Mouse (Mus musculus) kidney, embryonic 15.5 days (tissue): ENCODE data around the gene Hyal3. TPM values are rescaled to one million over a fixed set of nuclear protein-coding genes. Genes with fewer than 3 reads are reported as not detected.
A peak's percentile ranks its signal among the peaks of the same experiment; 100 is the strongest.
"Not testable (repeated sequence)": the region's sequence is repeated elsewhere in the genome, so short reads cannot be mapped to it uniquely, and the experiment has no call there.

ENCODE experiments used
- ATAC-seq: fragments of 200-750 bp; cut with Nextera tagmentation; replicated peaks from 2 replicates; pipeline ENCODE4 v1.8.0; 2017; ENCODE audit warnings: moderate TSS enrichment; ENCODE audit not compliant: low FRiP score
- H3K27ac ChIP-seq: fragments of 300-500 bp; sonication (generic); 2 replicates; pipeline ENCODE4 v1.5.1; 2015; ENCODE audit warnings: mild to moderate bottlenecking, inconsistent platforms
- H3K27me3 ChIP-seq: fragments of 300-500 bp; sonication (generic); 2 replicates; pipeline ENCODE4 v1.6.1; 2015; ENCODE audit warnings: inconsistent platforms
- H3K36me3 ChIP-seq: fragments of 300-500 bp; sonication (generic); 2 replicates; pipeline ENCODE4 v1.6.1; 2015; ENCODE audit warnings: inconsistent platforms
- H3K4me1 ChIP-seq: fragments of 300-500 bp; sonication (generic); 2 replicates; pipeline ENCODE4 v1.6.1; 2015; ENCODE audit warnings: inconsistent platforms
- H3K4me2 ChIP-seq: fragments of 300-500 bp; sonication (generic); 2 replicates; pipeline ENCODE4 v1.6.1; 2015; ENCODE audit warnings: moderate library complexity, mild to moderate bottlenecking, inconsistent platforms
- H3K4me3 ChIP-seq: fragments of 300-500 bp; sonication (generic); replicated peaks from 2 replicates; pipeline ENCODE4 v1.5.1; 2015; ENCODE audit warnings: mild to moderate bottlenecking, inconsistent platforms
- H3K9ac ChIP-seq: fragments of 300-500 bp; sonication (generic); 2 replicates; pipeline ENCODE4 v1.6.1; 2015; ENCODE audit warnings: mild to moderate bottlenecking, inconsistent platforms
- H3K9me3 ChIP-seq: fragments of 300-500 bp; sonication (generic); replicated peaks from 2 replicates; pipeline ENCODE4 v1.6.1; 2016; ENCODE audit warnings: inconsistent platforms
- WGBS: fragments of 180-500 bp; shearing (Covaris S2); methylation state at CpG from one replicate; pipeline ENCODE4 v1.1.7; 2015; ENCODE audit warnings: mixed read lengths; 5-methylcytosine and 5-hydroxymethylcytosine counted together
- polyA plus RNA-seq: library from polyadenylated mRNA; unstranded; fragments of >200 nt; fragmentation: Nextera tagmentation; extraction: Ambion mirVana; gene quantifications from 2 replicates; pipeline ENCODE4 v1.2.1, GENCODE M21; 2015

Gene Hyal3
- polyA plus RNA-seq, 1 experiment from 2014 or later = 1.3 TPM

DNA sequence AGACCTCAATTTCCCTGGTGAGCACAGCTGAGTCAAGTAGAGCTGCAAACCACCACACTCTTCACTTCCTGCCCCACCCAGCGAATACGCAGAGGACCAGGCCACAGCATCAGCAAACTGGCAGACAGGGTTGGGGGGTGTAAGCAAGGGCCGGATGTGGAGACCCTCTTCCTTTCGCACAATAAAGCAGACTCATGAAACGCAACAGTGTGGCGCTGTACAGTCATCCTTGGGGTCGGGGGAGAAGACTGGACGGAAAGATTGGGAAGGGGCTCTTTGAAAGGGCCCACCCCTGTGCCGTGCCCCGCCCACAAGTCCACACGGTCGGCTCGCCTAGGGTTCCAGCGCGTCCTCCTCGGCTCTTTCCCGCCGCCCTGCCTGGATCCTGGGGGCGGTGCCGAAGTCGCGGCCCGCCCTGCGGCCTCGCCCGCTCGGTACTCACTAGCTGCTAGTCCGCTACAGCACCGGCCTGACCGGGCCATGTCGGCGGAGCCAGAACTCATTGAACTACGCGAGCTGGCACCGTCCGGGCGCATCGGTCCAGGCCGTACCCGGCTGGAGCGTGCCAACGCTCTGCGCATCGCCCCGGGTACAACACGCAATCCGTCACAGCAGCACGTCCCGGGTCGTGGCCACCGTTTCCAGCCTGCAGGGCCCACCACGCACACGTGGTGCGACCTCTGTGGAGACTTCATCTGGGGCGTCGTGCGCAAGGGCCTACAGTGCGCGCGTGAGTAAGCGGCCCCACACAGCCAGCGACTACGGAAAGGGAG is 29.3 kb upstream of the Hyal3 start, which contains the start of gene Rassf1:
Rassf1 (plus strand) TSS at position 439 of the 773 bp plus-strand sequence.
- WGBS = 1% methylated on average over 63 of the region's 63 CpGs
- Histone ChIP-seq H3K9me3 (no peaks in the 10 kb centered on the region), H3K4me1 (peaks cover 70% of the 10 kb centered on the region), H3K27me3 (no peaks in the 10 kb centered on the region; the same call in 1 of the 2 replicates), H3K4me3 (peak within 1 kb of the TSS; percentile 79), H3K36me3 (no peaks in the 10 kb centered on the region; the same call in 1 of the 2 replicates), H3K4me2 (peak within 1 kb of the TSS; percentile 70), H3K9ac (peak within 1 kb of the TSS; percentile 52), H3K27ac (peak within 1 kb of the TSS; percentile 99)
- ATAC-seq = peak; percentile 37

DNA sequence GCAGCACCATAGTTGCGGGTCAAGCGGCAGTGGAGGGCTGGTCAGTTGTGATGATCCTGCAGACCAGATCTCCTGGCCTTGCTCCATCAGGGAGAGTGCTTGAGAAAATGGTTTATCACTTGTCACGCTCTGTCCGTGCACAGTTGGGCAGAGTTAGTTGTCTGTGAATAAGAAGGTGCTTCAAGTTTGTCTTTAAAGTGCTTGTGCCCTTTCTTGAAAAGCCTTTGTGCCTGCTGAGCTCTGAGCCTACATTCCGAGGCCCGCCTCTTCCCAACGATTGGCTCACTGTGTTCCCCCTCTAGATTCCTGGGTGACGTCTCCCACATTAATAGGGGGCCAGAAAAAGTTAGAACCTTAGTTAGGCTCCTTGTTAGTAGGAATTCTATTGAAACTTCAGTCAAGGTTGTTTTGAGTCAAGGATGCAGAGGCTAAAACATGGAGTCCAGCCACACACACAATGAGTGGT is 28.7 kb upstream of the Hyal3 start:
- Histone ChIP-seq H3K4me1 (peaks cover 69% of the 10 kb centered on the region), H3K27me3 (no peaks in the 10 kb centered on the region; the same call in 1 of the 2 replicates), H3K4me2 (peak overlapping the region; percentile 70), H3K9me3 (no peaks in the 10 kb centered on the region), H3K36me3 (peaks cover 6% of the 10 kb centered on the region), H3K4me3 (peak overlapping the region; percentile 79), H3K27ac (peak overlapping the region; percentile 99), H3K9ac (peak overlapping the region; percentile 52)
- no peak for ATAC-seq
- WGBS = 10% methylated on average over 8 of the region's 8 CpGs

DNA sequence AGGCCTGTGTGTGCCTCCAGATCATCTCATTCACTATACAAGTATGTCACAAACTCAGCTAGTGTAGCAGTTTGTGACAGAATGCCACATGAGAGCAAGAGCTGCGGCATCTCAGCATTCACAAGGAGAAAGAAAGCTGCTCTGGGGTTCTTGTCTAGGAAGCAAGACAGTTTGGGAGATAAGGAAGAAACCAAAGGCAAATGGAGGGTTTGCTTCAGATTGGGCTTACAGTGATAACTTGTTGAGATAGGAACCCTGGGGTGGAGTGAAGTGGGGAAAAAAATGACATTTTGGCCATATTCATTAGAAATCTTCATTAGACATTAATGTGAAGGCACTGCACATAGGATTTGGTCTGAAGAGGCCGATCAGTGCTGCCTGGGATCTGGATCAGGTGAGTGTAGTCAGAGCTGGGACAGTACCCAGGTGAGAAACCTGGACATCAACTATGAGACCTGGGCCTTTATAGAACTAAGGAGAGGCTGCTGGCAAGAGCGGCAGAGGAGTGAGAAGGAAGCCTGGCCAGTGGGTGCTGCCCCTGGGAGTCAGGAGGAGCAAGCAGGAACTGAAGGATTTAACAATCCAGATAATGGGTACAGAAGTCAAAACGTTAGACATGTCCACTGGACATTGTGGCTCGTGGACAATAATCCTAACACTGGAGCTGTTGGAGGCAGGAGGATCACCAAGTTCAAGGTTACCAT is 27.8 kb upstream of the Hyal3 start:
- no peak for ATAC-seq
- Histone ChIP-seq H3K27me3 (no peaks in the 10 kb centered on the region; the same call in 1 of the 2 replicates), H3K36me3 (peaks cover 15% of the 10 kb centered on the region), H3K27ac (peak overlapping the region; percentile 99), H3K9me3 (no peaks in the 10 kb centered on the region), H3K4me2 (peak overlapping the region; percentile 70), H3K4me1 (peaks cover 66% of the 10 kb centered on the region), H3K9ac (peak overlapping the region; percentile 52), H3K4me3 (peak overlapping the region; percentile 79)
- WGBS = 65% methylated on average over 5 of the region's 5 CpGs

DNA sequence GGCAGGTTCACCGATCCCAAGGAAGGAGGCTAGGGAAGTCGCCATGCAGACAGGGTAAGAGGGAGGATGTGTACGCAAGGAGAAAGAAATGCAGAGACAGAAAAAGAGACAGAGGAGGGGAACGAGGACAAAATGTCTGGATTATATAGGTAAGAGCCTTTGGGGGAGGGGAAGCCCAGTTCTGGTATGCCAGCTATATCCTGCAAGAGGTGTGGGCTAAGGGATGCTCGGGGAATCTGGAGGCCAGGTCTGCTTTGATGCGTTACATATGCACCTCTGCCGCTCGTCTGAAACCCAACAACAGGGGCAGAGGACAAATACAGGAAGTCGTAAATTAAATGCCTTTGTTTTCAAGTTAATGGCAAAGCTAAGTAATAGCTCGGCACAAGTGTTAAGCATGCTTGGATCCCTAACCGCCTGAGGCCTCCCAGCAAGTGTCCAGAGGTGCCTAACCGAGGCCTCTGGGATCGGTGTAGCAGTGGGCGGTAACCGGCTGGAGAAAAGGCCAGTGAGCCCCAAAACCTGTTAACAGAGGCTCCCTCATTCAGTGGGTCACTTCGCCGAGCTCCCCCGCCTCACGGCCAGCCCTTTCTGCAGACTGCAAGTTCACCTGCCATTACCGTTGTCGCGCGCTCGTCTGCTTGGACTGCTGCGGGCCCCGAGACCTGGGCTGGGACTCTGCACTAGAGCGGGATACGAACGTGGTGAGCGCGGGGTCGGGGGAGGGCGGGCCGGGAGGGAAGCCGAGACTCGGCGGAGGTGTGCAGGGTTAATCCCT is 26.9 kb upstream of the Hyal3 start:
- Histone ChIP-seq H3K4me2 (peak overlapping the region; percentile 70), H3K9ac (peak overlapping the region; percentile 84), H3K4me3 (peak overlapping the region; percentile 79), H3K36me3 (peaks cover 24% of the 10 kb centered on the region), H3K9me3 (no peaks in the 10 kb centered on the region), H3K4me1 (peaks cover 66% of the 10 kb centered on the region), H3K27me3 (no peaks in the 10 kb centered on the region; the same call in 1 of the 2 replicates), H3K27ac (peak overlapping the region; percentile 99)
- 1% methylated on average over 37 of the region's 37 CpGs for WGBS
- peak; percentile 58; the same call in 1 of the 2 replicates for ATAC-seq

DNA sequence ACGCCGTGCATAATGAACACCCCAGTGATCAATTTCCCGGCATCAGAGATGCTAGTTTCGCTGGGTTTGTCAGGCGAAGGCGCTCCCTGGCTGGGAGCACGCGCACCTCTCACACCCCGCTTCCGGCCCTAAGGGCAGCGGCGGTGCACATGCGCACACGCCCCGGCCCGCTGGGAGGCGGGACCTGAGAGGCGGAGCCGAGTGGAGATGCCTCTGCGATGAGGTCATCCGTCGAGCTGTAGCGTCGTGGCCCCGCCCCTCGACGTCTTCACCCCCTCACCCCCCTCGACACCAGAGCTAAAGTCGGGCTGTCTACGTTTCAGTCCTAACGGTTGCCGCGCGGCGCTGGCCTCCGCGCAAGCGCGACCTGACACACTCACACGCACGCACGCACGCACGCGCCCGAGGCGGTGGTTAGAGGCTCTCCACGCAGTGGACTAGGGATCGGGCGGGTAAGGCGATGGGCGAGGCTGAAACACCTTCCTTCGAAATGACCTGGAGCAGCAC is 26.2 kb upstream of the Hyal3 start:
- Histone ChIP-seq H3K27me3 (no peaks in the 10 kb centered on the region; the same call in 1 of the 2 replicates), H3K27ac (peak overlapping the region; percentile 99), H3K4me3 (peak overlapping the region; percentile 79), H3K4me1 (peaks cover 66% of the 10 kb centered on the region), H3K9me3 (no peaks in the 10 kb centered on the region), H3K36me3 (peaks cover 31% of the 10 kb centered on the region), H3K9ac (peak overlapping the region; percentile 84), H3K4me2 (peak overlapping the region; percentile 70)
- WGBS = 0% methylated on average over 53 of the region's 53 CpGs
- ATAC-seq = peak; percentile 88

DNA sequence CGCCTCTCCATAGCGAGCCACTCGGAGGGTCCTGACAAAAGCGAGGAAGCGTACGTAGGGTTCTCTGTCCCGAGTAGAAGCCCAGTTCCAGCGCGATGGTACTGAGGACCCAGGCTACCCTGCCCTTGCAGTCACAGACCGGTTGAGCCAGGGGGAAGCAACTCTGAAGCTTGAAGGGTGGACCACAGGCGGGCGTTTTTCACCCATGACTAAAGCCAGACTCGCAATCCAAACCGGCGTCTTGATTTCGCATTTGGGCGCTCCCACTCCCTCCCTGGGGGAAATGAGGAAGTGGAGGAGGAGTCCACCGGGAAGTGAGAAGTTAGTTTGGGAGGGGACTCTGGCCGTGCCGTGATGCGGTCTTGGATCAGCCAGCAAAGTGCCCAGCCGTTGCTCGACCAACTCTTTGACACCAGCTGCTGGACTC is 25.6 kb upstream of the Hyal3 start:
- Histone ChIP-seq H3K4me1 (peaks cover 62% of the 10 kb centered on the region), H3K4me2 (peak overlapping the region; percentile 70), H3K27me3 (no peaks in the 10 kb centered on the region), H3K9me3 (no peaks in the 10 kb centered on the region), H3K27ac (peak overlapping the region; percentile 99), H3K4me3 (peak overlapping the region; percentile 79), H3K9ac (peak overlapping the region; percentile 84), H3K36me3 (peaks cover 37% of the 10 kb centered on the region)
- ATAC-seq = peak; percentile 22
- WGBS = under 1% methylated on average over 23 of the region's 23 CpGs

DNA sequence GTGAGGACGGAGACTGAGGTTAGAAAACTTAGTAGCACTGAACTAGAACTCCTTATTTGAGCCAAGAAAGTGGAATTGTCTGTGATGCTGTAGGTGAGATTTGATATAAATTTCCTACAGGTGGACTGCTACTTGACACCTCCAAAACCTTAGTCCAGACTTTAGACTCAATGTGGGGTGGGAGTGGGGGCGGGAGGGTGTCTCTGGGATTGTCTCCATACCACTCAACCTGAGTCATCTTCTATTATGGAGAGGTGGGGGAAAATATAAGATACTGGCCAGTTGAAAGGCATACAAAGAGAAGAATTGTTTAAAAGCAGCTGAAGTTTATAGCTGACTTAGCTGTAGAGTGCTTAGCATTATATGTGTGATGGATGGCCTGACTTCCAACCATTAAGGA is 24.9 kb upstream of the Hyal3 start:
- Histone ChIP-seq H3K27ac (peak overlapping the region; percentile 99), H3K27me3 (no peaks in the 10 kb centered on the region), H3K9ac (peak overlapping the region; percentile 84), H3K36me3 (peaks cover 44% of the 10 kb centered on the region), H3K4me2 (peak overlapping the region; percentile 70), H3K9me3 (no peaks in the 10 kb centered on the region), H3K4me3 (peak overlapping the region; percentile 79), H3K4me1 (peaks cover 55% of the 10 kb centered on the region)
- no peak for ATAC-seq
- 28% methylated on average over 2 of the region's 2 CpGs for WGBS

DNA sequence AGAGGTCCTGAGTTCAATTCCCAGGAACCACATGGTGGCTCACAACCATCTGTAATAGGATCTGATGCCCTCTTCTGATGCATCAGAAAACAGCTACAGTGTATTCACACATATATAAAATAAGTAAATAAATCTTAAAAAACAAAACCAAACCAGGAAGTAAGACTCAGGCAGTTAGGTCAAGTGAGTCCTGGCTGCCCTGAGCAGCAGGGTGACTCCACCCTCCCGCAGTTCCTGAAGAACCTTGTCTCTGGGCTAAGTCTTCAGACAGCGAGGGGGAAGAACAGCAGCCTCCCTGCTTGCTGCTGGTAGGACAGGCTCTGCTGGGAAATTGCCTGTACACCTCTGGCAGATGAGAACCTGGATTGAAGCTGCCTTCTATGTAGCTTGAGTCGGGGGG is 24.3 kb upstream of the Hyal3 start:
- ATAC-seq = no peak
- Histone ChIP-seq H3K9ac (peak overlapping the region; percentile 84; the same call in 1 of the 2 replicates), H3K4me2 (peak overlapping the region; percentile 70), H3K4me3 (peak overlapping the region; percentile 79), H3K27ac (peak overlapping the region; percentile 99), H3K9me3 (no peaks in the 10 kb centered on the region), H3K36me3 (peaks cover 50% of the 10 kb centered on the region), H3K4me1 (peaks cover 49% of the 10 kb centered on the region), H3K27me3 (no peaks in the 10 kb centered on the region)
- 73% methylated on average over 3 of the region's 3 CpGs for WGBS

- H3K27me3 ChIP-seq = no peaks in the 10 kb centered on the region
- H3K4me1 ChIP-seq = peaks cover 47% of the 10 kb centered on the region
- peak within 1 kb of the TSS; percentile 85 for H3K4me2 ChIP-seq
- H3K9ac ChIP-seq = peak within 1 kb of the TSS; percentile 80
- H3K4me3 ChIP-seq = peak within 1 kb of the TSS; percentile 97
- WGBS = under 1% methylated on average over 46 of the region's 46 CpGs
- H3K9me3 ChIP-seq = no peaks in the 10 kb centered on the region
- peak; percentile 95 for ATAC-seq
- H3K27ac ChIP-seq = peak within 1 kb of the TSS; percentile 80
- H3K36me3 ChIP-seq = peaks cover 64% of the 10 kb centered on the region
Measured at GRCm38 (mm10) chr9:107563029-107563581, 17.5 kb upstream of the Hyal3 start, which contains the start of gene Tusc2. Gene Tusc2 (plus strand): TSS chr9:107563255.

DNA sequence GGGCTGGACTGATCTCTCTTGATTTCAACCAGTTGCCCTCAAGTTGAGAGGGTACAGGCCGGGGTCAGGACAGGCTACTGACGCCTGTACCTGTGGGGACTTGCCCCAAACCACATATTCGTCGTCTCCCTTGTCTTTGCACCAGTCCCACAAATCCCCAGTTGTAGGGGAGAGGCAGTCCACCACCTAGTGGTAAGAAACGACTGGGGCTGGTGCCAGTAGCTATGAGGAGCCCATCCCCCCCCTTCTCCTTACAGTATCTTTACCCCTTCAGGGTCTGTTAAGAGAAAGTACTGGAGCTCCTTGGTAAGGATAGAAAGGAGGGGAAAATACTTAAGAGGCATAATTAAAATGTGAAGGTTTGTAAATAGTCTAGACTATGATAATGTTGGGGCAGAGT is 15.1 kb upstream of the Hyal3 start:
- not testable (repeated sequence) for H3K27me3 ChIP-seq, ATAC-seq, H3K9ac ChIP-seq, H3K9me3 ChIP-seq
- 50% methylated on average over 5 of the region's 5 CpGs for WGBS
- Histone ChIP-seq H3K36me3 (peaks cover 43% of the 10 kb centered on the region), H3K4me1 (peaks cover 58% of the 10 kb centered on the region), H3K4me2 (peak overlapping the region; percentile 72), H3K27ac (peak overlapping the region; percentile 89), H3K4me3 (peak overlapping the region; percentile 18; the same call in 1 of the 2 replicates)
